Mouse (Mus musculus): ENCODE data around the gene Llgl1.

DNA sequence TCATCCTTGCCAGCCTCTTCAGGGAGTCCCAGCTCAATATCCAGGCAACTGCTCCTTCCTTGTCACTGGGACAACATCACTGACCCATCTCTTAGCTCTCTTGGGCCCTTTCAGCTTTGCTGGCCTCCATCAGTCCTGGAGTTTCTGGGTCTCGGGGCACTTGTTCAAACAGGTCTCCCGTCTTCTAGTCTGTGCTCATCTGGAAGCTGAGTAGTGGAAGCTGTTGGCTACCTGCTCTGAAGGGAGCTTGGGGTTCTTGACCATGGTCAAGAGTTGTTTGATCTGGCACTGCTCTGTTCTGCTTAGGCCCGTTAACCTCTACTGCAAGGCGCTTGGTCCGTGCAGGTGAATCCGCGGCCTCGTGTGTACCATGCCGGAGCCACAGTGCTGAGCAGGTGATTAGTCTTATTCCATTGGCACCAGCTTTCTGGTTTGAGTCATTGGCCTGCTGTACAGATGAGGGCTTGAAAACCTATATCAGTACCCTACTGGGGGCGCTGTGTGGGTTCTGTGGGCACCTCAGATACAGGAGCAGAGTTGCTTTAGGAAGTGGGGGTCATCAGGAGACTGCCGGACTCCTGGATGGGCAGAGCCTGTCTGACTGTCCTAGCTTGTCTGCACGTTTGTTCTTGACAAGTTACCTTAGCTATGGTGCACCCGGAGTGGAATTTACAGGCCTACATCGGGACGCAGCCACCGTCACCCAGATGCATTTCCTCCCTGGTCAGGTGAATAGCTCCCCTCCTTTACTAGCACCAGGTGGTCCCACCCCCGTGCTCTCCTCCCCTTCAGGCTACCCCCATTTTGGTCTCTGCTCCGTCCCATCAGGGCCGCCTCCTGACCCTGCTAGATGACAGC is 4.7 kb downstream of the Llgl1 start:
- TF ChIP-seq GATA1 (IDR thresholded peaks at IDR 0.05; ENCODE audit: borderline replicate concordance, low read length) (no peak), FLI1 (IDR thresholded peaks at IDR 0.05; ENCODE audit: low read length) (no peak)

Measured in megakaryocyte, embryonic 14.5 days (primary cell).